Mouse (Mus musculus): ENCODE measurements at regions not wholly inside any gene's neighbourhood (a gene's known extent, or its start where the extent isn't known, plus 50 kb on each side); places are given as distances from the start of the nearest gene placed in this dataset.
"Not testable (repeated sequence)": the region's sequence is repeated elsewhere in the genome, so short reads cannot be mapped to it uniquely, and the experiment has no call there.

DNA sequence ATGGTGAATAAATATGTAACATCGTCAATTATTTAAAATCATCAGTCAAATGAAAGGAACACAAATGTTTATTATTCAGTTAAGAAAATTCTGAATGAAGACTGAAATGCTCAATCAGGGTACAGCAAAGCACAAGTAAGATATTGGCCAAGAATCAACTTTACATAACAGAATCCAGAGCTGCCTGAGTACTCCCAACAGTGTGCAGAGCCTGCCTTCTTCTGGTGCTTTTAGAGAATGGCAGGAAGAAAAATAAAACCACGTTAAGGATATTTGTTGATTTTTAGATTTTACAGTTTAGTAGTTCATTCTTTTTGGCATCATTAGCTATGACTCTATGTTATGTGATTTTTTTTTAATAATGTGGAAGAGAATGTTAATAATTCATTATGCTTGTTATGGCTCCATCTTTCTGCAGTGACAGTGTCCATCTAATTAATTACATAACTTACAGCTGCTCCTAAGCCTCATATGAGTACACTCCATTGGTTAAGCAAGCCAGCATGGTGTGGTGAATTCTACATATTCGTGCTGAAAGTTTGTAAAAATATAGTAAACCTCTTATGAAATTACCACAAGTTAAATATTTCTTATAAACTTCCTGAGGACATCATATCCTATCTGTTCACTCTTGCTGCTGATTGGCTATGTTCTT, 579.0 kb downstream of the Kcna4 start:
- DNase-seq (ENCODE audit: low spot score in 2 of 2), result peak; percentile 51 to 52

DNA sequence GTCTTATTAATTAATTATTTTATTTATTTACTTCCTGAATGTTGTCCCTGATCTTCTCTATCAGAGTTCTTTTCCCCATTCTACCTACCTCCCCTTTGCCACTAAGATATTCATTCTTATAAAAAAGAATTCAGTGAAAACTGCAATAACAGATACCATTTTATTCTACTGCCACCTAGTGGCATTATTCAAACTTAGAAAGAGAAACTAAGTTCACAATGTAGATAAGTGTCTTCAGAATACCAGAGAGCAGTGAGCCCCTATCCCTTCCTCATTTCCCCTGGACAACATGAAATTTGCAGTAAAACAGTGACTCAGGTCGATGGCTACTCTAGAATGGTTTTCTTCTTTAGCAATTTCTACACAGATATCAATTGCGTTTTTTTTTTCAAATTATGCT, 589.2 kb downstream of the Kcna4 start:
- DNase-seq (ENCODE audit: low spot score in 2 of 2), result no peak

DNA sequence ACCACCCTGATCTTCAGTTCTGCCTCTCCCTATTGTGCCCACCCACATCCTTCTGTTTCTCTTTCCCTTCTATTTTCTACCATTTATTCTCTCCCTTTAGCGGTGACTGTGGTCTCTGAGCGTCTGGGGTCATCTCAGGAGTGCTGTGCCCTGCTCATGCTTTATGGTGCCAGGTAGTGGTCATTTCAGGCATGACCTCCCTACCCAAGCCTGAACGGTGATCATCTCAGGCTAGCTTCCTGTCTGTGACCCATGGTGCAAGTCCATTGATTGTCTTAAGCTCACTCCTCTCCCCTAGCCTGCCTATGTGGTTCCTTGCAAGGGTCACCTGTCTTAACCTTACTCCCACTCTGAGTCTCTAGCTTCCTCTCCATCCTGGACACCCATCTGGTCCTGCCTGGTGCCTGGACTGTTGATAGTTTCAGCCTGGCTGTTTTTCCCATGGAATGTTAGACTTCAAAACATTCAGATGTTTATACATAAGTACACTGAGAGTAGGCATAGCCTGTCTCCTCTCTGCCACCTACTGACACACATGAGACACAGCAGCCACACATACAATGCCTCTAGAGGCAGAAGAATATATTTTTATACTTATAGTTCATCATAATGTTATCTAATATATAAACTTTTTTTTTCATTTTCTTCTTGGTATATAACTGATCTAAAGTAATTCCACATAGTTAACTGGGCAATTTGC, 595.8 kb downstream of the Kcna4 start:
- DNase-seq (ENCODE audit: low spot score in 2 of 2), result no peak

DNA sequence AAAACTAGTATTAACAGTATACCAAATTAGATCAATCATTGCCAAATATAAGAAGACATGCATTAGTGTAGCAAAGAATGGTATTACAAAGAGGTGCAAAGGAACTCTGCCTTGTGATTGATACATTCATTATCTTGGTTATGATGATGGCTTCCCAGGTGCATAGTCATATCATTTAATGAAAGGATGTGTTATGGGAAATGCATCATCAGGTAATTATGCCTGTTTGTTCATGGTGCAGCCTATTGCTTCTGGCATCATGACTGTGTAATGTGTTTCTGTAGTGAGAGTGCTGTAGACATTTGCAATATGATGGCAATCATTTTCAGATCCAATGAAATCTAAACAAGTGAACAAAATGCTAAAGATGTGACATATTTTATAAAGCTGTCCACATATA, 597.8 kb downstream of the Kcna4 start:
- no peak for DNase-seq (ENCODE audit: low spot score in 2 of 2)

DNA sequence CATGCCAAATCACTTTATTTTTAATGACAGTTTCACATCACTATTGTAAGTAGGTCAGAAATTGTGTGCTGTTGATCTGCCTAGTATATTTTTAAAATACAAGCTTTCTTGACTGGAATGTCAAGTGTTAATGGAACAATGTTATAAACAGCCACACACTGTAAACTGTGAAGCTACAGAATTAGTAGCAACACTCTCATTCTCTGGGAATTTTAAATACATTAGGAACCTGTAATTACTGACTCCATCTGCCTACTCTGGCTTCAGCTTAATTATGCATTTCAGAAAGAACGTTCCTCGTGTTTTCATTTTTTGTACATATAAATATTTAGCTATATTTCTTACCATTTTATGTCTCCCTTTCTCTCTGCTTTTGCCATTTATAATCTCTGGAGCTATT, 634.7 kb downstream of the Kcna4 start:
- DNase-seq (ENCODE audit: low spot score in 2 of 2), result no peak

DNA sequence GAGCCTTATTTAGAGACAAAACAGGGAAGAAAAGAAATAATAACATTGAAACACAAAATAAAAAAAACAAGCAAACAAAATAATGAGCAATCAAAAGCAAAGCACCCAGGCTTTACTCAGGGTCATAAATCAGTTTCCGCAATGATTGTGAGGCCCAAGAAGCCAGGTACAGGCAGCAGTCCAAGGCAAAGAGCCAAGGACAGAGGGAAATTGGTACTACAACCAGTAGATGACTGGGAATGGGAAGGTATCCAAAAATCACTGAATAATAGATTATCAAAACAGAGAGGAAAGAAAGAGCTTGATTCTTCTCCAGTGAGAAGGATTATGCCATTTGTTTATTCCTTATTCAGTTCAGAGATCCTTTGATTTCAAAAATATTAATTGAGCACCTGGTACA, 636.2 kb downstream of the Kcna4 start:
- DNase-seq (ENCODE audit: low spot score in 2 of 2), result no peak

DNA sequence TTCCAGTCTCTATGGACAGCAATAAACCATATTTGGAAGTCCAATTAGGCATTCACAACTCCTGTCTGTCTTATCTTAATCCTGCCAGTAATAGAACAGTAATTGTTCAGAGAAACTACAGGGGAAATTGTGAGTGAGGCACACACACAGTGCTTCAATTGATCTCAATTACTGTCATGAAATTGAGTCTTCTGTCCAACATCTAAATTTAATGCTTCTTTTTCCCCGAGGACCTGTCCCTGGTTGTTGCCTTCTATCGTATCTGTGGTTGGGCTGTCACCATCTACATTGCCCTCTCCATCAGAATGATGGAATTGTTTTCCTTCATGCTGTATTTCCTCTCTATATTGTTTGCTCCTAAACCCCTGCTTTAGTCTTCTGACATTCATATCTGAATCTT, 644.9 kb downstream of the Kcna4 start:
- no peak for DNase-seq (ENCODE audit: low spot score in 2 of 2)

DNA sequence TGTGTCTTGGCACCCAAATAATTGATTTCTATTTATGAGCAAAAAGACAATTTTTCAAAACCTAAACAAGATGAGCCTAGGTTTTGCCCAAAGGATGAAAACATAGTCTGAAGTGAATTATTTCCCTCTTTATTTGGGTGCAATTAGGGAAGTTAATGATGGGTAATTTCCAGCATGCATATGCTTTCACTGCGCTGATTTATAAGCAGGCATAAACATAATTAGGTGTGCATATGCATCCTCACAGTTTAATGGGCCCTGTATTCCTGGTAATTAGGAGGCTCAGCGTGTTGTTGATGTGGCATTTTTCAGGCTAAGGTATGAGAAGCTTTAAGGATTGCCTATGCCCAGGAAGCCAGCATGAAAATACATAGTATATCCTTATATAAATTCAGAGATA, 645.3 kb downstream of the Kcna4 start:
- DNase-seq (ENCODE audit: low spot score in 2 of 2), result no peak

DNA sequence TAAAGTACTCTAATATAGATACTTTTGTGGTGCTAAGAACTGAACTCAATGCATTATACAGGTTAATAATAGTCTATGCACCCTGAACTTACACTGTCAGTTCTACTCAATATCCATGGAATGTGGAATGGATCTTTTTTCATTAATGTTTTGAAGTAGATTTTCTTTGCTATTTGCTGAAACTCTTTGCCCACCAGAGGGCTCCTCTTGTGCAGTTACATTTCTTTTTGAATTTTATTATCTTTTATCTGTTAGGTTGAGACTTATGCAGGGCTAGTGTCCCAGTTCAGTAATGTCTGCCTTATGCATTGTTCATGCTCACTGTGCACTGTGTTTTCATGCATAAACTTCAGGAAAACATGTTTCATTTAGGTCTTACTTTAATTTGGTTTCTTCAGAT, 650.9 kb downstream of the Kcna4 start:
- DNase-seq (ENCODE audit: low spot score in 2 of 2), result no peak

DNA sequence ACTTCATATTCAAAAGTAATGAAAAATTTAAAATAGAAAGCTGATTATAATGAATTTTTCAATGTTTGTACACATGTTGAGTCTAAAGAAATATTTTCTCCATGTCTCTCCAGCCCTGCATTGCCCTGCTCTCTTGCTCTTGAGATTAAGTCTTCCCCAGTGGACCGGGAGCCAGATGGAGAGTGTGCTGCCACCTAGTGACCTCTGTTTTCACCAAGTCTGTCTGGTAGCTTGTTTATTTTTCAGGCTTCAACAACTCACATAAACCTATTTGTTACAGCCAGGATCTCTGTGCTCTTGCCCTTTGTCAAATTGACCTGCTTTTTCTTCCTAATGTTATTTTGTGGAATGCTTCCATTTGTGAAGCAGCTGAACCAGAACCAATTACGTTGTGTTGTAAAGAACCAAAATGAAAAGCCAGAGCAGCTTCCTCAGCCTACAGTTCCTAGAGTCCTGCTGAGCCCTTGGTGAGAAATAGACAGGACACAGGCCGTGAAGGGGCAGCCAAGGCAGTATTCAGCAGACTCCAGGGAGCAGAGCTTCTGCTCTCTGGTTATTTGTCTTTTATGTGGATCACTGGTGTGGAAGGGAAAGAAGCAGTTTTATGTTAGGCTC, 655.5 kb downstream of the Kcna4 start:
- DNase-seq (ENCODE audit: low spot score in 2 of 2), result peak in 1 of 2 experiments; percentile 30

DNA sequence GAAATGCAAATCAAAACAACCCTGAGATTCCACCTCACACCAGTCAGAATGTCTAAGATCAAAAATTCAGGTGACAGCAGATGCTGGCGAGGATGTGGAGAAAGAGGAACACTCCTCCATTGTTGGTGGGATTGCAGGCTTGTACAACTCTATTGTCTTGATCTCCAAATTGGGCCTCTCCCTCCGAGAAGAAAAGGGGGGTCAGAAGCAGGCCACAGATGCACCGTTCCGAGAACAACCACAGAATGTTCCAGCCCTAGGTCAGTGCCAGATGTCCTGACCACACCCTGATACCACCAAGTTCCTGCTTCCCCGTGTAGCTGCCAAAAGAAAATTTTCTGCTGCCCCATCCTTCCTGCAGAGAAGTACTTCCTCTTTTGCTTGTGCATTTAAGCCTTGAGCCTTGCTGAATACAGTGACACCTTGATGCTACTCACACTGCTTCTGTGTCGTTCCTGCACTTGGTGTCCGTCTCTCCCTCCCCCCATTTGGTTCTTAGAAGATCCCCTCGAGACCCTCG, 665.2 kb downstream of the Kcna4 start:
- not testable (repeated sequence) for DNase-seq (ENCODE audit: low spot score in 2 of 2)

DNA sequence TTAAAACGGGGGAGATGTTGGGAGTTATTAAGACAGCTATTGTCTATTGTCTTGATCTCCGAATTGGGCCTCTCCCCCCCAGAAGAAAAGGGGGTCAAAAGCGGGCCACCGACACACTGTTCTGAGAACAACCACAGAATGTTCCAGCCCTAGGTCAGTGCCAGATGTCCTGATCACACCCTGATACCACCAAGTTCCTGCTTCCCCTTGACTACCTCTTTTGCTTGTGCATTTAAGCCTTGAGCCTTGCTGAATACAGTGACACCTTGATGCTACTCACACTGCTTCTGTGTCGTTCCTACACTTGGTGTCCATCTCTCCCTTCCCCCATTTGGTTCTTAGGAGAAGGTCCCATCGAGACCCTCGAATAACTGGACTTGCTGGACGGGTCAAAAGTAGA, 673.5 kb downstream of the Kcna4 start:
- DNase-seq (ENCODE audit: low spot score in 2 of 2), result not testable (repeated sequence)

DNA sequence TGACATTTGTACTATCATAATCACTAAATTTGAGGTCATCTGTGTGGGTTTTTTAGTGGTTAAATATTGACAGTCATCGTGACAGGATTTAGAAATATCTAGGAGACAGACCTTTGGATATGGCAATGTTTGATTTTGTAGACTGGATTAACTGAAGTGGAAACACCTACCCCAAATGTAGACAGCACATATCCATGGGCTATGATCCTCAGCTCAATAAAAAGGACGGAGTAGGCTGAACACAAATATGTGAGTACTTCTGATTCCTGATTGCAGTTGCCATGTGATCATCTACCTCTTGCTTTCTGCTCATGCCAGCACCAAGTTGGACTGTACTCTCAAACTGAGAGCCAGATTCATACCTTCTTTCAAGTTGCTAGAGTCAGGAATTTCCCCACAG, 674.4 kb downstream of the Kcna4 start:
- no peak for DNase-seq (ENCODE audit: low spot score in 2 of 2)

DNA sequence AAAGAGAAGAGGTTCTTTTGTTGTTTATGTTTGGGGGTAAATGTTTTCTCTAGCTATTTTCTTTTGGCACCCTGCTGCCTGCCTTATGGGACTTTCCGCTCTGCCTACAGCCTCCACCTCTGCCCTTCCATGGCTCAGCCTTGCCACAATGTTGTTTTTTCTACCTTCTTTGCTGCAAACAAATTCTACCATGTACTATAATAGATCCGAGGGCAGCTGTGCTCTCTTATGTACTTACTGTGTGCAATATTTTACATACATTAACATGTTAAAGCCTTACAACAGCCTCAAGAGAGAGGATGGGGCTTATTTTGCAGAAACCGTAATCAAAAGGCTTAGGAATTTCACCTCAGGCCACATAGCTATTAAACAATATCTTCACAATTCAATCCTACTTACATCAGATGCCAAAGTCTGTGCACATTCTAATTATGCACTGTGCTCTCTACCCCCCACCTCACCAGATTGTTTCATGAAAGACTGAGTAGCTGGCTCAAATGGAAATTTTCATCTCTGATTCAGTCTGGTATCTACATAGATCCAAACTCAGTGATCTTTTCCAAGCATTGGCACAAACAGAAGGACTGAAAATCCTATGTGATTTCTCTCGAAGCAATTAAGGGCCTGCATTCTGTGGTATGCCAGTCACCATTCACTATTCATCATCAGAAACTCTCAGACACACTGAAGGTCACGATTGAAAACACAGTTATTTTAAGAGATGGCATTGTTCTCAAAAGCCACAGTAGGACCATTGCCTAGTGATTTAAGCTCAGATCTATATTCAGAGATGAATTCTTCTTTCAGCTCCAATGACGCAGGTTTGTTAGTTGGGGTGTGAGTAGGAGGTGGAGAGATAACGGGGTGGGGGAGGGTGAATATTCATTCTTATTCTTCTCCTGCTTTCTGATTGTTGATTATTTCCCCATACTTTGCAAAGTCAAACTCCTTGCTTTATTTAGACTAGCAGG, 675.2 kb downstream of the Kcna4 start:
- no peak for DNase-seq (ENCODE audit: low spot score in 2 of 2)

DNA sequence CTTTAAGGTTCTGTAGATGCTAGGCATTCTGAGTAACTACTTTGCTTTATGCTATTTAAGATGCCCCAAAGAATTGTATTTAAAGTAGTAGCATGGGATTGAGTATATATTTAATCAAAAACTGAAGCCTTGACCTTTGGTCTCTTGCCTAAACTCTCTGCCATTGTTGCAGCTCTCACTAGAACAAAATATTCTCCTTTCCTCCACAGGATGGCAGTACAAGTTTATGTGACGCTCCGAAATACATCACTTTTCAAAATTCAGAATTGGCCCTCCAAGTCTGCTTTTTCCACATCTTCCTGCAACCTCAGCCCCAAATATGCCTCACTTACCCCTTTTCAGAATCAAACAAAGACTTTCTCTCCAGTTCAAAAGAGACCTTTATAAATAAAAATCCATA, 678.1 kb downstream of the Kcna4 start:
- DNase-seq (ENCODE audit: low spot score in 2 of 2), result peak in 1 of 2 experiments; percentile 26

DNA sequence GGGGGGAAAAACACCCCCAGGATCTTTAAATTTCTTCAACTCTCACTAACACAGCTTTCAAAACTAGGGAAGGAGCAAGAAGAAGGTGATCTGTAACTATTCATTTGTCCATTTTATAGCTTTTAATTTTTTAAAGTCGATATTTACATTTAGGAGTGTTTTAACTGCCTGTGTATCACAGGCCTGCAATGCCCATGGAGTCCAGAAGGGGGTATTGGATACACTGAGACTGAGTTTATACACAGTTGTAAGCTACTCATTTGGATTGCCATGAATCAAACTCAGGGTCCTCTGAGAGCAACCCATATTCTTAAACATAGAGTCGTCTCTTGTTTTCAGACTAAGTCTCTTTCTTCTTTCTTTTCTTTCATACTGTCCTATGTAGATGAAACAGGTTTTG, 679.1 kb downstream of the Kcna4 start:
- no peak for DNase-seq (ENCODE audit: low spot score in 2 of 2)

DNA sequence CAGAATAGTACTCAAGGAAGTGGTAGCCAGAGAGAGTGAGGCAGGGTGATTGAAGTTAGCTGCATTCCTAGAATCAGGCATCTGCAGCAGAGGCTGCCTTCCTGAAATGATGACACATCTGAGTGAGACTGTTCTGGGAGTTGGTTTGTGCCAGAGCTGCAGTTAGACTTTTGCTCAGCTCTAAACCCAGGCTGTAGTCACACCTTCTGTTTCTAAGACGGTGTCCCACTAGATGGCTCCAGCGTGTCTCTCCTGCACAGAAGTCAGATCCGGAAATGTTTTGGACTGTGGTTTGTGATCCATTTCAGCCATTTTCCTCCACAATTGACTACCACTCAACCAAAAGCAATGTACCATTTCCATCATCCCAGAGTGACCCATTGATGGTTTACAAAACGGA, 683.1 kb downstream of the Kcna4 start:
- DNase-seq (ENCODE audit: low spot score in 2 of 2), result peak; percentile 33 to 47

DNA sequence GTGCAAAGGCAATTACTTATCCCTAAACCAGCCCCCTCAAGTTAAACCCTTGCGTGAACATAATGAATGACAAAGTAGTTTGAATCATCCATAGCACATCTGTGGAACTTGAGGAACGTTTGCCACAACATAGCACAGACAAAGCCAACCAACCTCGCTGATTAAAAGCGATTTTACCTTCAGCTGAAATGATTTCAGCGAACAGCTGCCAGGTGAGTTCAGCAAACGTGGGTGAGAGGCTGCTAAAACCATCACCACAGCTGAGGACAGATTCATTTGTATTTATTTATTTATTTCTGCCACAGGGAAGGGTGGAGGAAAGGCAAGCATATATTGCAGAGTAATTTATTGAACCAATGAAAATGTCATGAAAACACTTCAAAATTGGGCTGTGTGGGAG, 704.4 kb downstream of the Kcna4 start:
- no peak for DNase-seq (ENCODE audit: low spot score in 2 of 2)

DNA sequence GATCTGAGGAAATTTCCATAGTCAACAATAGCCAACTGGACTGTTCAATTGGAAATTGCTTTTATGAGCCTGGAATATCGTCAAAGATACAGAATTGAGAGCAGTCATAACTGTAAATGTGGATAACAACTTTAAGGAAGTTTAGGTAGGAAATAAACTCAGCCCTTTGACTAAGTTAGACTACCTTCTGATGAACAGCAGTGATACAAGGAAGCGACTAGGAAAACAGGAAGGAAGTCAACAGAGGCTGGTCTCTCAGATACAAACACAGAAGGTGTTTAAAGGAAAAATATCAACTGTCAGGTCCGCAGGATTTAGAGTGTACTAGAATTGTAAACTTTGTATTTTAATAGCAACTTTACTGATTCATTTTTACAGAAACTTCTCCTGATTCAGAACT, 721.1 kb downstream of the Kcna4 start:
- DNase-seq (ENCODE audit: low spot score in 2 of 2), result no peak

DNA sequence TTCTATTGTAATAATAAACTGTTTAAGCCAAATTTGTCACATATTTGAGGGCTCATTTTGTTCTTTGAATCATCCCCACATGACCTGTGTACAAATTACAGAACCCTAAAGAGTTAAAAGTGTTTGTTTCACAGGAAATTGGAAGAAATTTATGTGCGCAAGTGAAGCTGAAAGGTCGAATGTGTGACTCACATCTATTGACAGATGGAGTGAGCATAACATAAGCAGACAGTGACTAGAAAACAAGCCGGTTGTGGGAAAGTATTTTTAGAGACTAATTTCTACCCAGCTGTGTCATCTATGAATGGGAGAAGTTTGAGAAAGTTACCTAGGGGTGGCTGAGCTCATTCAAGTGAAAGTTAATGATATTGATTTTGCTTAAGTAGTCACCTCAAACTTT, 732.8 kb downstream of the Kcna4 start:
- no peak for DNase-seq (ENCODE audit: low spot score in 2 of 2)

DNA sequence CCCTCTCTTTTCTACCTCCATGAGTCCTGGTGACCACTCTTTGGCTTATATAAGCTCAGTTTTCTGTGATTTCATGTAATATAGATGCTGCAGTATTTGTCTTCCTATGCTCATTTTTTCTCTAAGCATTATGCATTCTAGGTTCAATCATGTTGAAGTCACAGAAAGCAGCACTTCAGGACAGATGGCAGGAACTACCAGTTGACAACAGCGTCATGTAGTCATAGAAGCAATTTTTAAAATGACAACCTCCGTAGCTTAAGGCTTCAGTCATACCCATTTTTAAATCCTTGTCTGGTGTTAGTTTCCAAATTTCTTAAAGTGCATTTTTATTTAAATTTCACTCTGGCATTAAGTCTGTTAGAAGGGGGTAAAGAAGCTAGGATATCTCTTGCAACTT, 740.2 kb downstream of the Kcna4 start:
- DNase-seq (ENCODE audit: low spot score in 2 of 2), result no peak
